9 mouse cellular contexts compared by ENCODE assay signal in the genomic region with DNA sequence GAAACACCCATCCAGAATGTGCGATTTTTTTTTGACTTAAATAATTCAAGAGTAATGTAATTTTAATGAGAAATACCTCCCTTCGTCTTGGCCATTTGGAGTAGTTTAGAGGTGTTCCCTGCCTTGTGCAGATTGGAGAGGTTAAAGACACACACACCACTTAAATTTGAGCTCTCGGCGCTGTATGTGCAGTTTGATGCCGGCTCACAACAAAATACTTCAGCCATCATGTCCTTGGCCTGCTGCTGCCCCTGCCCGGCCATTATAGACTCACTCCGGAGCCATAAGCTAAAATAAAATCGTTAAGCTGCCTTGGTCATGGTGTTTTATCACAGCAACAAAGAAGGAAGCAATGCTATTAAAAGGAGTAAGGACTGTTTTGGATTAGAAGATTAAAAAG. TPM values are rescaled to one million over a fixed set of nuclear protein-coding genes. Genes with fewer than 3 reads are reported as not detected.
A peak's percentile ranks its signal among the peaks of the same experiment; 100 is the strongest.
DNase-seq lines count a peak whose midpoint lies in the region; ATAC-seq and TF ChIP-seq lines count a peak whose summit lies in the region.
"Had no signal": no experiment of that assay in that cellular context is flagged by ENCODE, and none has a peak within 500 bp of the region (broad histone marks: within the 10 kb centered on the region; RNA-seq: fewer than 3 reads in every experiment).

No protein-coding gene starts in this region.

- TF ChIP-seq EP300 in ES-Bruce4 (IDR thresholded peaks at IDR 0.05; ENCODE audit: insufficient read depth, low read depth, low read length): no peak
- no peak for TF ChIP-seq EP300 in liver, postnatal 0 days (IDR thresholded peaks at IDR 0.05; ENCODE audit: low read depth)

- no peak for TF ChIP-seq CTCF in ES-Bruce4 (IDR thresholded peaks at IDR 0.05; ENCODE audit: low read depth, low read length)
- TF ChIP-seq CTCF in liver, postnatal 0 days (IDR thresholded peaks at IDR 0.05; ENCODE audit: low read depth): no peak

- H3K4me2 ChIP-seq in heart, embryonic 12.5 days: peak overlapping the region; percentile 71
- peak overlapping the region; percentile 92 for H3K4me2 ChIP-seq in forebrain, embryonic 16.5 days (ENCODE audit: low read length)
- peak overlapping the region; percentile 80 for H3K4me2 ChIP-seq in liver, postnatal 0 days (ENCODE audit: low read depth, low read length)

- no peak for ATAC-seq in heart, embryonic 12.5 days (ENCODE audit: insufficient number of reproducible peaks, low FRiP score)
- no peak for ATAC-seq in forebrain, embryonic 16.5 days
- ATAC-seq in liver, postnatal 0 days: no peak

- H3K4me3 ChIP-seq in heart, embryonic 12.5 days: peak overlapping the region; percentile 87
- peak overlapping the region; percentile 89 for H3K4me3 ChIP-seq in ES-Bruce4 (ENCODE audit: low read depth, low read length)
- H3K4me3 ChIP-seq in forebrain, embryonic 16.5 days (replicated peaks; ENCODE audit: low read length): peak overlapping the region; percentile 95
- peak overlapping the region; percentile 99 for H3K4me3 ChIP-seq in liver, postnatal 0 days (ENCODE audit: low read depth, low read length)

- H3K9me3 ChIP-seq in heart, embryonic 12.5 days (replicated peaks): no peaks in the 10 kb centered on the region
- H3K9me3 ChIP-seq in ES-Bruce4 (replicated peaks; ENCODE audit: control insufficient read depth, insufficient read depth, low read length, poor library complexity, severe bottlenecking): no peaks in the 10 kb centered on the region
- H3K9me3 ChIP-seq in forebrain, embryonic 16.5 days (ENCODE audit: control insufficient read depth, low read length): no peaks in the 10 kb centered on the region
- no peaks in the 10 kb centered on the region for H3K9me3 ChIP-seq in liver, postnatal 0 days (ENCODE audit: low read length)

- peaks cover 15% of the 10 kb centered on the region for H3K4me1 ChIP-seq in heart, embryonic 12.5 days (replicated peaks)
- no peaks in the 10 kb centered on the region for H3K4me1 ChIP-seq in ES-Bruce4 (ENCODE audit: control insufficient read depth, insufficient read depth, low read length)
- H3K4me1 ChIP-seq in forebrain, embryonic 16.5 days (replicated peaks; ENCODE audit: control insufficient read depth, insufficient read depth, low read length): peaks cover 12% of the 10 kb centered on the region
- peaks cover 23% of the 10 kb centered on the region for H3K4me1 ChIP-seq in liver, postnatal 0 days (ENCODE audit: insufficient read depth)

- H3K36me3 ChIP-seq in heart, embryonic 12.5 days: peaks cover 23% of the 10 kb centered on the region
- H3K36me3 ChIP-seq in ES-Bruce4 (ENCODE audit: control insufficient read depth, insufficient read depth, low read length, poor library complexity, severe bottlenecking): peaks cover 25% of the 10 kb centered on the region
- H3K36me3 ChIP-seq in forebrain, embryonic 16.5 days (ENCODE audit: control insufficient read depth, insufficient read depth): peaks cover 8% of the 10 kb centered on the region
- H3K36me3 ChIP-seq in liver, postnatal 0 days (replicated peaks; ENCODE audit: insufficient read depth, low read length): peaks cover 24% of the 10 kb centered on the region

- WGBS in heart, embryonic 12.5 days: 48% methylated on average over 8 of the region's 8 CpGs
- WGBS in forebrain, embryonic 16.5 days: 48% methylated on average over 8 of the region's 8 CpGs
- 31% methylated on average over 8 of the region's 8 CpGs for WGBS in liver, postnatal 0 days (ENCODE audit: insufficient replicate concordance)

- peak overlapping the region; percentile 69 for H3K9ac ChIP-seq in heart, embryonic 12.5 days
- peak overlapping the region; percentile 84 for H3K9ac ChIP-seq in ES-Bruce4 (ENCODE audit: low read depth, poor library complexity, severe bottlenecking)
- peak overlapping the region; percentile 48 for H3K9ac ChIP-seq in forebrain, embryonic 16.5 days (replicated peaks; ENCODE audit: low read depth, low read length)
- H3K9ac ChIP-seq in liver, postnatal 0 days (replicated peaks): peak overlapping the region; percentile 76

- TF ChIP-seq POLR2A in ES-Bruce4 (IDR thresholded peaks at IDR 0.05; ENCODE audit: insufficient read depth, low read length): no peak

- no peak overlapping the region for H3K27ac ChIP-seq in heart, embryonic 12.5 days (ENCODE audit: poor library complexity, severe bottlenecking)
- H3K27ac ChIP-seq in ES-Bruce4 (ENCODE audit: insufficient read depth, low read length): peak overlapping the region; percentile 87
- H3K27ac ChIP-seq in forebrain, embryonic 16.5 days (ENCODE audit: low read length): no peak overlapping the region
- H3K27ac ChIP-seq in liver, postnatal 0 days (ENCODE audit: low read depth): peak overlapping the region; percentile 96

- intact Hi-C loops in heart, postnatal 10 days (cut with DNase I): loop anchor here (5.0 kb wide), 1 partner anchor 141 kb away; no protein-coding TSS in a partner anchor

- no peak for DNase-seq in heart, postnatal 10 days
- no peak for DNase-seq in liver, postnatal 0 days
- no peak for DNase-seq in urinary bladder, postnatal 25 days (ENCODE audit: low spot score)
- no peak for DNase-seq in adrenal gland, postnatal 10 days
- DNase-seq in urinary bladder, postnatal 36 days (ENCODE audit: low spot score in 2 of 2): no peak
- DNase-seq: kidney, postnatal 10 days had no signal

- H3K27me3 ChIP-seq in heart, embryonic 12.5 days (replicated peaks): no peaks in the 10 kb centered on the region
- no peaks in the 10 kb centered on the region for H3K27me3 ChIP-seq in ES-Bruce4 (ENCODE audit: control insufficient read depth, insufficient read depth, low read length, poor library complexity, severe bottlenecking)
- no peaks in the 10 kb centered on the region for H3K27me3 ChIP-seq in forebrain, embryonic 16.5 days (replicated peaks; ENCODE audit: control insufficient read depth, insufficient read depth, low read length)
- no peaks in the 10 kb centered on the region for H3K27me3 ChIP-seq in liver, postnatal 0 days (ENCODE audit: insufficient read depth, low read length)

RNA-seq across cellular contexts. Expression of gene Smndc1, which starts 1.0 kb away (rescaled TPM):
- 30.5 and 33.0 TPM in 2 replicates for polyA plus RNA-seq in heart, embryonic 12.5 days (2016; fragmentation: Nextera tagmentation; extraction: Ambion mirVana)
- total RNA-seq in heart, postnatal 10 days (2021): 10 to 100 TPM; 37.3 to 39.5 TPM
- 72.0 and 77.6 TPM in 2 replicates for polyA plus RNA-seq in ES-Bruce4 (2011; ENCODE audit: insufficient read depth, insufficient read length, low read depth, missing spikeins)
- 33.2 and 39.6 TPM in 2 replicates for polyA plus RNA-seq in forebrain, embryonic 16.5 days (2015; fragmentation: Nextera tagmentation; extraction: Ambion mirVana)
- 18.9 and 21.7 TPM in 2 replicates for polyA plus RNA-seq in liver, postnatal 0 days (2015; fragmentation: Nextera tagmentation; extraction: Ambion mirVana)
- total RNA-seq in adrenal gland, postnatal 10 days (2021): 10 to 100 TPM; 37.5 to 38.5 TPM

RNA-seq across cellular contexts. Expression of gene Gm10197, which starts 19.8 kb away (rescaled TPM):
- polyA plus RNA-seq in heart, embryonic 12.5 days (2016; fragmentation: Nextera tagmentation; extraction: Ambion mirVana): not detected in 2 replicates
- not detected for total RNA-seq in heart, postnatal 10 days (2021)
- polyA plus RNA-seq in ES-Bruce4 (2011; ENCODE audit: insufficient read depth, insufficient read length, low read depth, missing spikeins): not detected in 2 replicates
- polyA plus RNA-seq in forebrain, embryonic 16.5 days (2015; fragmentation: Nextera tagmentation; extraction: Ambion mirVana): not detected in 2 replicates
- not detected in 2 replicates for polyA plus RNA-seq in liver, postnatal 0 days (2015; fragmentation: Nextera tagmentation; extraction: Ambion mirVana)
- not detected for total RNA-seq in adrenal gland, postnatal 10 days (2021)

Comparison
In these comparisons a context has a peak if more than half of its experiments do, and no peak if none do; other contexts are left out.
1. H3K27ac ChIP-seq: peak in ES-Bruce4 (single experiment) and liver, postnatal 0 days (single experiment); none in heart, embryonic 12.5 days (single experiment) and forebrain, embryonic 16.5 days (single experiment).
2. Peak in every context shown above with its lines, with median percentiles within 50 percentile points of each other: H3K4me2 ChIP-seq, H3K4me3 ChIP-seq and H3K9ac ChIP-seq.